Mouse (Mus musculus): ENCODE measurements around the gene Hacd2. TPM values are rescaled to one million over a fixed set of nuclear protein-coding genes. Genes with fewer than 3 reads are reported as not detected.

Gene Hacd2
- polyA plus RNA-seq, 1 experiment from 2014 or later: 47.8 TPM

- peaks cover 7% of the 10 kb centered on the region for H3K4me1 ChIP-seq
- peak overlapping the region; percentile 27 for H3K9ac ChIP-seq
- no peak overlapping the region for H3K4me3 ChIP-seq
- 0 out of 2 replicates have a peak, but pooled peaks cover 7% of the 10 kb centered on the region for H3K36me3 ChIP-seq
- H3K27me3 ChIP-seq (replicated peaks): no peaks in the 10 kb centered on the region
- no peaks in the 10 kb centered on the region for H3K9me3 ChIP-seq
- ATAC-seq (ENCODE audit: low FRiP score, low read depth): peak; percentile 94
- H3K27ac ChIP-seq: no peak overlapping the region
- 25% methylated on average over 10 of the region's 10 CpGs for WGBS
- peak overlapping the region; percentile 47 for H3K4me2 ChIP-seq (replicated peaks)
These were observed 88.3 kb downstream of the Hacd2 start for GRCm38 (mm10) chr16:35110410-35111142.

- 71% methylated on average over 8 of the region's 8 CpGs for WGBS
These were observed 89.0 kb downstream of the Hacd2 start for GRCm38 (mm10) chr16:35111143-35111620.

GRCm38 (mm10) chr16:35113496-35113895 lies 91.3 kb downstream of the Hacd2 start:
- Histone ChIP-seq H3K27ac (no peak overlapping the region), H3K9ac (no peak overlapping the region), H3K4me2 (replicated peaks) (no peak overlapping the region), H3K36me3 (0 out of 2 replicates have a peak, but pooled peaks cover under 1% of the 10 kb centered on the region), H3K4me1 (peaks cover 7% of the 10 kb centered on the region), H3K9me3 (no peaks in the 10 kb centered on the region), H3K4me3 (no peak overlapping the region), H3K27me3 (replicated peaks) (no peaks in the 10 kb centered on the region)
- no peak for ATAC-seq (ENCODE audit: low FRiP score, low read depth)
- WGBS: 87% methylated on average over 5 of the region's 5 CpGs

More at GRCm38 (mm10) chr16:35111143-35111620, 89.0 kb downstream of the Hacd2 start:
- Histone ChIP-seq H3K4me1 (peaks cover 7% of the 10 kb centered on the region), H3K4me2 (replicated peaks) (no peak overlapping the region), H3K9ac (no peak overlapping the region), H3K27me3 (replicated peaks) (no peaks in the 10 kb centered on the region), H3K9me3 (no peaks in the 10 kb centered on the region), H3K4me3 (no peak overlapping the region), H3K27ac (no peak overlapping the region), H3K36me3 (0 out of 2 replicates have a peak, but pooled peaks cover 7% of the 10 kb centered on the region)
- ATAC-seq (ENCODE audit: low FRiP score, low read depth): peak; percentile 48

- H3K27me3 ChIP-seq (replicated peaks): no peaks in the 10 kb centered on the region
- H3K27ac ChIP-seq: no peak overlapping the region
- no peaks in the 10 kb centered on the region for H3K36me3 ChIP-seq
- no peak for ATAC-seq (ENCODE audit: low FRiP score, low read depth)
- H3K4me2 ChIP-seq (replicated peaks): no peak overlapping the region
- no peaks in the 10 kb centered on the region for H3K9me3 ChIP-seq
- whole genome bisulfite sequencing: 91% methylated on average over 7 of the region's 7 CpGs
- H3K4me3 ChIP-seq: no peak overlapping the region
- H3K4me1 ChIP-seq: no peaks in the 10 kb centered on the region
- no peak overlapping the region for H3K9ac ChIP-seq
These were observed 94.2 kb downstream of the Hacd2 start for GRCm38 (mm10) chr16:35116328-35116956.

- no peak overlapping the region for H3K27ac ChIP-seq
- ATAC-seq (ENCODE audit: low FRiP score, low read depth): no peak
- H3K4me1 ChIP-seq: no peaks in the 10 kb centered on the region
- no peak overlapping the region for H3K4me3 ChIP-seq
- H3K36me3 ChIP-seq: no peaks in the 10 kb centered on the region
- 66% methylated on average over 7 of the region's 7 CpGs for WGBS
- H3K27me3 ChIP-seq (replicated peaks): no peaks in the 10 kb centered on the region
- H3K4me2 ChIP-seq (replicated peaks): no peak overlapping the region
- no peaks in the 10 kb centered on the region for H3K9me3 ChIP-seq
- H3K9ac ChIP-seq: no peak overlapping the region
These were observed 95.2 kb downstream of the Hacd2 start for GRCm38 (mm10) chr16:35117436-35117835.

- WGBS: 84% methylated on average over 4 of the region's 4 CpGs
- H3K4me2 ChIP-seq (replicated peaks): no peak overlapping the region
These were observed 98.4 kb downstream of the Hacd2 start for GRCm38 (mm10) chr16:35120603-35121002.

GRCm38 (mm10) chr16:35127270-35127669 lies 105.0 kb downstream of the Hacd2 start:
- Histone ChIP-seq H3K4me2 (replicated peaks) (no peak overlapping the region), H3K36me3 (no peaks in the 10 kb centered on the region), H3K27me3 (replicated peaks) (no peaks in the 10 kb centered on the region), H3K4me3 (no peak overlapping the region), H3K27ac (no peak overlapping the region), H3K4me1 (no peaks in the 10 kb centered on the region), H3K9me3 (no peaks in the 10 kb centered on the region), H3K9ac (no peak overlapping the region)
- ATAC-seq (ENCODE audit: low FRiP score, low read depth): no peak
- 87% methylated on average over 5 of the region's 5 CpGs for WGBS

More at GRCm38 (mm10) chr16:35120603-35121002, 98.4 kb downstream of the Hacd2 start:
- no peak for ATAC-seq (ENCODE audit: low FRiP score, low read depth)
- H3K4me1 ChIP-seq: no peaks in the 10 kb centered on the region
- H3K27me3 ChIP-seq (replicated peaks): no peaks in the 10 kb centered on the region
- no peak overlapping the region for H3K27ac ChIP-seq
- H3K9me3 ChIP-seq: no peaks in the 10 kb centered on the region
- H3K9ac ChIP-seq: no peak overlapping the region
- H3K36me3 ChIP-seq: no peaks in the 10 kb centered on the region
- H3K4me3 ChIP-seq: no peak overlapping the region

GRCm38 (mm10) chr16:35130172-35130571 lies 107.9 kb downstream of the Hacd2 start:
- Histone ChIP-seq H3K9me3 (no peaks in the 10 kb centered on the region), H3K4me3 (no peak overlapping the region), H3K4me2 (replicated peaks) (no peak overlapping the region), H3K27me3 (replicated peaks) (no peaks in the 10 kb centered on the region), H3K4me1 (no peaks in the 10 kb centered on the region), H3K36me3 (no peaks in the 10 kb centered on the region), H3K27ac (no peak overlapping the region), H3K9ac (no peak overlapping the region)
- 83% methylated on average over 3 of the region's 3 CpGs for WGBS
- ATAC-seq (ENCODE audit: low FRiP score, low read depth): no peak

- 64% methylated on average over 6 of the region's 6 CpGs for WGBS
- Histone ChIP-seq H3K4me3 (no peak overlapping the region), H3K9me3 (no peaks in the 10 kb centered on the region), H3K36me3 (no peaks in the 10 kb centered on the region), H3K4me1 (peaks cover 8% of the 10 kb centered on the region; the same call in 1 of the 2 replicates), H3K4me2 (replicated peaks) (no peak overlapping the region), H3K9ac (no peak overlapping the region), H3K27ac (no peak overlapping the region), H3K27me3 (replicated peaks) (no peaks in the 10 kb centered on the region)
- ATAC-seq (ENCODE audit: low FRiP score, low read depth): no peak
These were observed 117.2 kb downstream of the Hacd2 start for GRCm38 (mm10) chr16:35139416-35139815.

GRCm38 (mm10) chr16:35139873-35140619 lies 117.8 kb downstream of the Hacd2 start:
- Histone ChIP-seq H3K9me3 (no peaks in the 10 kb centered on the region), H3K27ac (no peak overlapping the region), H3K4me2 (replicated peaks) (0 out of 2 replicates have a peak overlapping the region, but pooled peaks have one; percentile 6), H3K27me3 (replicated peaks) (no peaks in the 10 kb centered on the region), H3K4me1 (peaks cover 8% of the 10 kb centered on the region; the same call in 1 of the 2 replicates), H3K36me3 (no peaks in the 10 kb centered on the region), H3K4me3 (no peak overlapping the region), H3K9ac (no peak overlapping the region)
- WGBS: 33% methylated on average over 11 of the region's 11 CpGs
- ATAC-seq (ENCODE audit: low FRiP score, low read depth): 0 out of 2 replicates have a peak, but pooled peaks have one; percentile 41

- H3K4me1 ChIP-seq: peaks cover 8% of the 10 kb centered on the region; the same call in 1 of the 2 replicates
These were observed 118.4 kb downstream of the Hacd2 start for GRCm38 (mm10) chr16:35140620-35140975.

GRCm38 (mm10) chr16:35141839-35142238 lies 119.6 kb downstream of the Hacd2 start:
- Histone ChIP-seq H3K4me2 (replicated peaks) (no peak overlapping the region), H3K9me3 (no peaks in the 10 kb centered on the region), H3K4me3 (no peak overlapping the region), H3K27ac (no peak overlapping the region), H3K4me1 (peaks cover 8% of the 10 kb centered on the region; the same call in 1 of the 2 replicates), H3K36me3 (no peaks in the 10 kb centered on the region), H3K9ac (no peak overlapping the region), H3K27me3 (replicated peaks) (no peaks in the 10 kb centered on the region)
- no peak for ATAC-seq (ENCODE audit: low FRiP score, low read depth)
- WGBS: 85% methylated on average over 8 of the region's 8 CpGs

More at GRCm38 (mm10) chr16:35140620-35140975, 118.4 kb downstream of the Hacd2 start:
- 50% methylated on average over 9 of the region's 9 CpGs for WGBS
- Histone ChIP-seq H3K36me3 (no peaks in the 10 kb centered on the region), H3K9me3 (no peaks in the 10 kb centered on the region), H3K27ac (no peak overlapping the region), H3K9ac (no peak overlapping the region), H3K4me3 (no peak overlapping the region), H3K27me3 (replicated peaks) (no peaks in the 10 kb centered on the region), H3K4me2 (replicated peaks) (no peak overlapping the region)
- no peak for ATAC-seq (ENCODE audit: low FRiP score, low read depth)

Measured in neural tube, embryonic 12.5 days (tissue).